Mouse (Mus musculus): Measurements from ENCODE around the gene Iqcf3. TPM values are rescaled to one million over a fixed set of nuclear protein-coding genes. Genes with fewer than 3 reads are reported as not detected.
A peak's percentile ranks its signal among the peaks of the same experiment; 100 is the strongest.

The Iqcf3 gene
- polyA plus RNA-seq, 1 experiment from 2014 or later = not detected

DNA sequence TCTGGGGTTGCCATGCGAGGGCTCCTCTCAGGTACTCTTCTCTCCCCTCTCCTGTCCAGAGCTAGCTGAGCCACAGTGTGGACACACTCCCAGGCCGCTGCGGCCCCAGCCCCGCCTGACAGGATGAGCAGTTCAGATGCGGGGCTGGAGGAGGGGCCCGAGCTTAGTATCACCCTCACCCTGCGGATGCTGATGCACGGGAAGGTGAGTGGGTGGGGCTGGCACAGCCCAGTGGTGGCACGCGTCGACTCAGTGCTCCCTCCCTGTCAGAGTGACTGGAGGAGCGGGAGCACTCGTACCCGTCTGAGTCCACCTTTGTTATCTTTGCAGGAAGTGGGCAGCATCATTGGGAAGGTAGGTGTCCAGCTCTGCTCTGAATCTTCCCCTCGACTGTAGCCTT lies 101.5 kb downstream of the Iqcf3 start:
- WGBS = 86% methylated on average over 15 of the region's 15 CpGs
- ATAC-seq (ENCODE audit: low FRiP score) = no peak
- no peaks in the 10 kb centered on the region for H3K27me3 ChIP-seq (ENCODE audit: control insufficient read depth, insufficient read depth, low read length)
- H3K9me3 ChIP-seq (ENCODE audit: control insufficient read depth, low read length) = no peaks in the 10 kb centered on the region
- H3K9ac ChIP-seq (ENCODE audit: low read depth, low read length) = no peak overlapping the region
- H3K4me1 ChIP-seq (replicated peaks; ENCODE audit: control insufficient read depth, insufficient read depth, low read length) = peaks cover 32% of the 10 kb centered on the region
- DNase-seq (ENCODE audit: low spot score) = no peak
- H3K4me2 ChIP-seq (replicated peaks; ENCODE audit: low read depth, low read length) = no peak overlapping the region
- peaks cover 25% of the 10 kb centered on the region for H3K36me3 ChIP-seq (ENCODE audit: control insufficient read depth, insufficient read depth, low read length)
- H3K27ac ChIP-seq (ENCODE audit: low read depth, low read length) = no peak overlapping the region
- no peak overlapping the region for H3K4me3 ChIP-seq (ENCODE audit: low read depth, low read length)

DNA sequence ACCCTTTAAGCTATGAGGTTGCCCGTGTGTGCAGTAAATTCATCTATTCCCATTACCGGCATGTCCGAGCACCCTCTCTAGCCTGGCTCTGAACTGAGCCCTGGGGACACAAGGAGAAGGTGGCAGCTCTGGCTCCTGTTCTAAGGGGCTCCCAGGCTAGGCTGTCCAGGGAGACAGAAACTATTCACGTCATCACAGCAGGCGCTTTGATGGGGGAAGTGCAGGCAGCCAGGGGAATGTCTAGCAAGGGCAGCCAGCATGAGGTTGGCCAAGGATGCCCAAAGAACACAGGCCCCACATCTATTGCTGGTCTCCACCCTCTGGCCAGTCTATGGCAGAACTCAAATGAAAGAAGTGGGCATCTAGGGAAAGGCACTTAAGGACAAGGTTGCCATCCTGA lies 103.5 kb downstream of the Iqcf3 start:
- Histone ChIP-seq H3K27me3 (ENCODE audit: control insufficient read depth, insufficient read depth, low read length) (no peaks in the 10 kb centered on the region), H3K36me3 (ENCODE audit: control insufficient read depth, insufficient read depth, low read length) (peaks cover 18% of the 10 kb centered on the region), H3K9me3 (ENCODE audit: control insufficient read depth, low read length) (no peaks in the 10 kb centered on the region), H3K4me2 (replicated peaks; ENCODE audit: low read depth, low read length) (peak overlapping the region; percentile 97), H3K9ac (ENCODE audit: low read depth, low read length) (peak overlapping the region; percentile 93; the same call in 1 of the 2 replicates), H3K4me1 (replicated peaks; ENCODE audit: control insufficient read depth, insufficient read depth, low read length) (peaks cover 25% of the 10 kb centered on the region), H3K27ac (ENCODE audit: low read depth, low read length) (0 out of 2 replicates have a peak overlapping the region, but pooled peaks have one; percentile 24), H3K4me3 (ENCODE audit: low read depth, low read length) (peak overlapping the region; percentile 82)
- DNase-seq (ENCODE audit: low spot score) (no peak), ATAC-seq (ENCODE audit: low FRiP score) (no peak)
- 65% methylated on average over 5 of the region's 5 CpGs for WGBS

DNA sequence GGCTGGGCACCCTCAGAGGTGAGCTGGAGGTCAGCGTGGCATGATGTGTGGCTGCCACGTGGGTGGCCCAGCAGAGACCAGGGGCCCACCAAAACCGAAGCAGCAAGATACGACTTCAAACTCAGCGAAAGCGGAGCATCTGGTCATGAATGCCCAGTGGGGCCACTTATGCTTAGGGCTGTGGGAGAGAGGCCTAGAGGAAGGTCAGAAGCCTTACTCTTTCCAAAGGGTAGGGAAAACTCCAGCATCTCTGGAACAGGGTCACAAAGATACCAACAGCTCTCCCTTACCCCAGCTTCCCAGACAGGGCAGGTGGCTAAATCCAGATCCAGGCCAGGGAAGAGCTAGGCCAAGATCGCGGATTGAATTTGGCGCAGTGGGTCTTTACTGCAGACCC lies 104.3 kb downstream of the Iqcf3 start:
- WGBS = 32% methylated on average over 9 of the region's 9 CpGs
- Histone ChIP-seq H3K27ac (ENCODE audit: low read depth, low read length) (peak overlapping the region; percentile 98), H3K4me3 (ENCODE audit: low read depth, low read length) (peak overlapping the region; percentile 82), H3K36me3 (ENCODE audit: control insufficient read depth, insufficient read depth, low read length) (peaks cover 17% of the 10 kb centered on the region), H3K4me1 (replicated peaks; ENCODE audit: control insufficient read depth, insufficient read depth, low read length) (peaks cover 31% of the 10 kb centered on the region), H3K4me2 (replicated peaks; ENCODE audit: low read depth, low read length) (peak overlapping the region; percentile 97), H3K9ac (ENCODE audit: low read depth, low read length) (peak overlapping the region; percentile 93), H3K27me3 (ENCODE audit: control insufficient read depth, insufficient read depth, low read length) (no peaks in the 10 kb centered on the region), H3K9me3 (ENCODE audit: control insufficient read depth, low read length) (no peaks in the 10 kb centered on the region)
- DNase-seq (ENCODE audit: low spot score) (no peak), ATAC-seq (ENCODE audit: low FRiP score) (no peak)

DNA sequence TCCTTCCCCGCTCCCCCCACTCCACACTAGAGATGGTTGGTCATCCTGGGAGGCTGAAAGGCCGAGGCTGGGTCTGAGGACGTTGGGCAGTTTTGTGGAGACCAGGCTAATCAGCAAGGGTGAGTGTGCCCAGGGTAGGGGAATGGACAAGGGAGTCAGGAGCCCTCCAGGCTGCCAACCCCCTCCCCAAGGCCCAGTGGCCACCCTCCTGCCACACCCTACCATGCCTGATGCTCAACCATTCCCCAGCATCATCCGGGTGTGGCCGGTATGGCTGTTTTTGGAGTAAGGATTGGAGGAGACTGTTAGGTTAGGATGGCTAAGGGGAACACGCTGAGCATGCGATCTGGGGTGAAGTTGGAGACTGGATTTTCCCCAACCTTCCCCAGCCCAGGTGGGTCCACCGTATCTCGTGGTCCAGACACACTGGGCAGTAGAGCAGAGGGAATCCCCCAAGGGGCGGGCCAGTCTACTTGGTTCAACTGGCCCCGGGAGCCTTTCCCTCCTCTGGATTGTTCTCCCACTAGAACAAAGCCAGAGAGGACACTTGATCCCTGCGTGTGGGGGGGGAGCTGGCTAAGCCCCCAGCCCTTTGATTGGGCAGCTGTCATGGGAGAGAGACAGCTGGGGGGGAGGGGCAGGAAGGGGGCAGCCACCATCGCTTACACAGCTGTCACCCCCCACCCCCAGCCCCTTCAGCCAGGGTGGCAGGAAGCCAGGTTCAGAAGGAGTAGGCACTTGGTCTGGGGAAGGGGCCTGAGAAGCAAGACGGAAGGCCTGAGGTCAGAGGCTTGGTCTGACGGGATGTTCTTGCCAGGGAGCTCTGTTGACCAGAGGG lies 104.9 kb downstream of the Iqcf3 start:
- peak; percentile 73 for DNase-seq (ENCODE audit: low spot score)
- Histone ChIP-seq H3K36me3 (ENCODE audit: control insufficient read depth, insufficient read depth, low read length) (peaks cover 12% of the 10 kb centered on the region; the same call in 1 of the 2 replicates), H3K9ac (ENCODE audit: low read depth, low read length) (peak overlapping the region; percentile 93), H3K4me1 (replicated peaks; ENCODE audit: control insufficient read depth, insufficient read depth, low read length) (peaks cover 31% of the 10 kb centered on the region), H3K27ac (ENCODE audit: low read depth, low read length) (peak overlapping the region; percentile 98), H3K9me3 (ENCODE audit: control insufficient read depth, low read length) (no peaks in the 10 kb centered on the region), H3K4me3 (ENCODE audit: low read depth, low read length) (peak overlapping the region; percentile 82), H3K27me3 (ENCODE audit: control insufficient read depth, insufficient read depth, low read length) (no peaks in the 10 kb centered on the region), H3K4me2 (replicated peaks; ENCODE audit: low read depth, low read length) (peak overlapping the region; percentile 97)
- 28% methylated on average over 14 of the region's 15 CpGs for WGBS
- peak; percentile 8 for ATAC-seq (ENCODE audit: low FRiP score)

DNA sequence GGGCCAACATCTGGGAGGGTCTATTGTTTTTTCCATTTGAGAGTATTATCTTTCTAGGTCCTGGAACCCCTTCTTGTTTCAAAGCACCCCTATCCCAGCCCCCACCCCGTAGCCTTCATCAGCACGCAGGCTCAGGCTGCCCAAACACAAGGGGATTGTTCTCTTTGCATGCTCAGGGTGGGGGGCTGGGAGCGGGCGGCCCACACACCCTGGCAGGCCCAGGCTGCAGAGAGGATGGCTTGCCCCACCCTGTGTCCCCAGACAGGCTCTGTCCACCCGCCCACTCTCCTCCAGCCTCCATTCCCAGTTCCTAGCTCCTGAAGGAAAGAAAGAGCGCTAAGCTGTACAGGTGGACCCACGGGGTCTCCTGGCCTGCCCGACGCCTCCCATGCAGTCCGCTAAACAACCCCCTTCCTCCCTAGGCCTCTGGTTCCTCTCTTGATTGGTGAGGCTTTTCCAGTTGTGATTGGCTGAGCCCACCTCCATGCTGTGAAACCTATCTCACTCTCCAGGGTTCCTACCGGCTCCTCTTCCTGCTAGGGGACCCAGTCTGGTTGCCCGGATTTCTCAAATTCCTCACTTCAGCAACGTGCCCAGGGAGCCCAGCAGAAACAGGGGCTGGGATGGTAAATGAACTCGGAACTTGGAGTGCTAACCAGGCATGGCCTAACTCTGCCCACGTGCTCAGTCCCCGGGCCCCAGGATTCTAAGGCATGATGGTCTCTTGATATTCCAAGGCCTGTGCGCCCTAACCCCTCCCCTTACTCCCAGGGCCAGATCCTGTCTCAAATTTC lies 106.3 kb downstream of the Iqcf3 start:
- Histone ChIP-seq H3K4me1 (replicated peaks; ENCODE audit: control insufficient read depth, insufficient read depth, low read length) (peaks cover 31% of the 10 kb centered on the region), H3K27ac (ENCODE audit: low read depth, low read length) (peak overlapping the region; percentile 98), H3K27me3 (ENCODE audit: control insufficient read depth, insufficient read depth, low read length) (no peaks in the 10 kb centered on the region), H3K4me2 (replicated peaks; ENCODE audit: low read depth, low read length) (peak overlapping the region; percentile 97), H3K9ac (ENCODE audit: low read depth, low read length) (peak overlapping the region; percentile 93), H3K4me3 (ENCODE audit: low read depth, low read length) (peak overlapping the region; percentile 82), H3K9me3 (ENCODE audit: control insufficient read depth, low read length) (no peaks in the 10 kb centered on the region), H3K36me3 (ENCODE audit: control insufficient read depth, insufficient read depth, low read length) (0 out of 2 replicates have a peak, but pooled peaks cover 2% of the 10 kb centered on the region)
- ATAC-seq (ENCODE audit: low FRiP score) = peak; percentile 15
- under 1% methylated on average over 16 of the region's 17 CpGs for WGBS
- DNase-seq (ENCODE audit: low spot score) = peak; percentile 62

DNA sequence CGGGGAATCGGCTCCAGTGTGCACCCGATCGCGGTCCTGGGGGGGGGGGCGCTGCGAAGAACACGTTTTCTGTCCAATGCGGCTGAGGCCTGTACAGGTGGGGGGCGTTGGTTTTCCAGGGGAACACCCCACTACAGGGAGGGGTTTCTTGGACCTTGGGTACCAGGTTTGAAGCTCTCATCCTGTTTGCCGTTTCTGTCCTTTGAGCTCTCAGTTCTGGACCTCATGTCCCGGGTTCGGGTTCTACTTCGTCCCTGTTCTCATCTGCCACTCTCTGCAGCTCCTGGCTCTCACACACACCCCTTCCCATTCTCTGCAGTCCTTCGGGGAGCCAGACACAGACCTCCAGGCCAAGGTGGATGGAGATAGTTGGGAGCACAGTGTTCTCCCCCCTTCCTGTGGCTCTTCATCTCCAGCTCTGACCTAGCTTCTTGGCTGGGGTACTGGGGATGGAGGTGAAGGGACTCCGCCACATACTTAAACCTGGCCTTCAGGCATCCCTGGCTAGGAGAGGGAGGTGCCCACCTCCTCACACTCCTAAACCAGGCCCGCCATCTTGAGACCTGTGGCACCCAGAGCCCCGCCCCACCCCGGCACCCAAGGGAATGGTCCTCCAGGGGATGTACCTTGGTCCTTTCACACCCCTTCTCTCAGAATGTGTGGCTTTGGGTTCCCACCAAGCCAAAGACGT lies 107.2 kb downstream of the Iqcf3 start:
- Histone ChIP-seq H3K9me3 (ENCODE audit: control insufficient read depth, low read length) (no peaks in the 10 kb centered on the region), H3K4me3 (ENCODE audit: low read depth, low read length) (peak overlapping the region; percentile 82), H3K4me1 (replicated peaks; ENCODE audit: control insufficient read depth, insufficient read depth, low read length) (peaks cover 31% of the 10 kb centered on the region), H3K9ac (ENCODE audit: low read depth, low read length) (peak overlapping the region; percentile 93), H3K27ac (ENCODE audit: low read depth, low read length) (peak overlapping the region; percentile 98), H3K27me3 (ENCODE audit: control insufficient read depth, insufficient read depth, low read length) (no peaks in the 10 kb centered on the region), H3K36me3 (ENCODE audit: control insufficient read depth, insufficient read depth, low read length) (no peaks in the 10 kb centered on the region), H3K4me2 (replicated peaks; ENCODE audit: low read depth, low read length) (peak overlapping the region; percentile 97)
- peak; percentile 10; the same call in 1 of the 2 replicates for ATAC-seq (ENCODE audit: low FRiP score)
- WGBS = under 1% methylated on average over 17 of the region's 20 CpGs
- peak; percentile 72 for DNase-seq (ENCODE audit: low spot score)

DNA sequence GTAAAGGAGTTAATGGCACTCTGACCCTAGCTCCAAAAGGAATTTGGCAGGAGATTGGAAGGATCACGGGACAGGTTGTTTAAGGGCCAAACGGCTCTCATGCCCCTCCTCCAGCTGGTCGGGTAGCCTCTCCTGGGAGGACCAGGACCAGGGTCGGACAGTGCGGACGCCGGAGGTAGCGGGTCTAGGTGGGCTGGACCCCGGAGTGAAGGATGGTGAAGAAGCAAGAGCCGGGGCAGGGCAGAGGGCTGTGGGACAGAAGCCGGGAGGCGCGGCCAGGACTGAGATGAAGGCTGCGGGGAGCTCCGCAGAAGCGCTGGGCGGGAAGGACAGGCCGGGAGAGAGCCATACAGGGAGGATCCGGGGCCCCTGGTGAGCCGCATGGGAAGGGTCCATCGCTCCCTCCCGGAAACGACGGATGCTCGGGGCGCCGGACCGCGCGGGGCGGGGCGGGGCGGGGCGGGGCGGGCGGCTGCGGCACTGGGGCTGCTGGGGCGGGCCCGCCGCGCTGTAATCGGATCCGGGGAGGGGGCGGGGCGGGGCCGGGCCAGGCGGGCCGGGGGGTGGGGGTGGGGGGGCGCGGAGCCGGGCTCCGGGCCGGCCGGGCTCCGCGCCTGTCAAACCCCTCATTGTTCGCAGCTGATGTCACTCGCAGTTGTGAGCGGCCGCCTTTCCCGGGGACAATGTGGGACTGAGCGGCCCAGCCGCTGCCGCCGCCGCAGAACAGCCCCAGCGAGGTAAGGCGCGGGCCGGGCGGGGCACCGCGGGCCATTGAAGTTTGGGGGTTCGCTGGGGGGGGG lies 108.0 kb downstream of the Iqcf3 start, which contains the start of gene Pcbp4:
Gene Pcbp4, plus strand, starts transcription at position 21 of the 800 bp plus-strand sequence.
- peak; percentile 82 for DNase-seq (ENCODE audit: low spot score)
- H3K4me1 ChIP-seq (replicated peaks; ENCODE audit: control insufficient read depth, insufficient read depth, low read length) = peaks cover 31% of the 10 kb centered on the region
- H3K27me3 ChIP-seq (ENCODE audit: control insufficient read depth, insufficient read depth, low read length) = no peaks in the 10 kb centered on the region
- peak within 1 kb of the TSS; percentile 93 for H3K9ac ChIP-seq (ENCODE audit: low read depth, low read length)
- H3K27ac ChIP-seq (ENCODE audit: low read depth, low read length) = peak within 1 kb of the TSS; percentile 98
- peak within 1 kb of the TSS; percentile 82 for H3K4me3 ChIP-seq (ENCODE audit: low read depth, low read length)
- 0% methylated on average over 35 of the region's 74 CpGs for WGBS
- peak within 1 kb of the TSS; percentile 97 for H3K4me2 ChIP-seq (replicated peaks; ENCODE audit: low read depth, low read length)
- no peaks in the 10 kb centered on the region for H3K36me3 ChIP-seq (ENCODE audit: control insufficient read depth, insufficient read depth, low read length)
- no peaks in the 10 kb centered on the region for H3K9me3 ChIP-seq (ENCODE audit: control insufficient read depth, low read length)
- ATAC-seq (ENCODE audit: low FRiP score) = peak; percentile 79

Data from hindbrain, embryonic 11.5 days (tissue).